Mouse (Mus musculus) MEL (cell line): ENCODE data around the gene B430305J03Rik. TPM values are rescaled to one million over a fixed set of nuclear protein-coding genes. Genes with fewer than 3 reads are reported as not detected.

Source experiments
- DNase-seq: peaks from one replicate; pipeline ENCODE4 v3.0.0; 2011; ENCODE audit warnings: low read depth, low spot score
- H3K27ac ChIP-seq: 2 replicates; pipeline ENCODE4 v1.5.1; 2012; ENCODE audit warnings: low read depth, mild to moderate bottlenecking, control low read depth, low read length, moderate library complexity; ENCODE audit not compliant: control insufficient read depth
- H3K27me3 ChIP-seq, 2 experiments: fragments of 150-350 bp in 1 of 2; sonication (generic) in 1 of 2; 2 replicates each; pipeline ENCODE4 v1.6.1; 2012; ENCODE audit warnings: low read length in 2 of 2, mild to moderate bottlenecking in 2 of 2, improper control_type of control experiment in 1 of 2, moderate library complexity in 1 of 2; ENCODE audit not compliant: insufficient read depth in 2 of 2, control insufficient read depth in 1 of 2
- H3K36me3 ChIP-seq, 2 experiments: 2 replicates each; pipeline ENCODE4 v1.6.1; 2012 to 2014; ENCODE audit warnings: low read length in 2 of 2, improper control_type of control experiment in 1 of 2, inconsistent platforms in 1 of 2, mild to moderate bottlenecking in 1 of 2; ENCODE audit not compliant: insufficient read depth in 2 of 2, control insufficient read depth in 1 of 2
- H3K4me1 ChIP-seq, 2 experiments: fragments of 150-350 bp in 1 of 2; sonication (generic) in 1 of 2; 2 replicates each; pipeline ENCODE4 v1.6.1; 2012; ENCODE audit warnings: low read length in 2 of 2, improper control_type of control experiment in 1 of 2, mild to moderate bottlenecking in 1 of 2; ENCODE audit not compliant: insufficient read depth in 2 of 2, control insufficient read depth in 1 of 2
- H3K4me3 ChIP-seq, 2 experiments: fragments of 150-350 bp in 1 of 2; sonication (generic) in 1 of 2; 2 replicates each; pipeline ENCODE4 v1.5.1; 2012; ENCODE audit warnings: low read depth in 2 of 2, low read length in 2 of 2, mild to moderate bottlenecking in 2 of 2, moderate library complexity in 2 of 2, control low read depth in 1 of 2, improper control_type of control experiment in 1 of 2; ENCODE audit not compliant: control insufficient read depth in 1 of 2, insufficient read depth in 1 of 2
- H3K79me2 ChIP-seq: 2 replicates; pipeline ENCODE4 v1.6.1; 2012; ENCODE audit warnings: mild to moderate bottlenecking, low read length, moderate library complexity; ENCODE audit not compliant: control insufficient read depth, poor library complexity, insufficient read depth
- H3K9ac ChIP-seq: 2 replicates; pipeline ENCODE4 v1.6.1; 2012; ENCODE audit warnings: low read depth, mild to moderate bottlenecking, control low read depth, low read length, moderate library complexity; ENCODE audit not compliant: control insufficient read depth, poor library complexity, severe bottlenecking
- H3K9me3 ChIP-seq: fragments of 150-350 bp; sonication (generic); replicated peaks from 2 replicates; pipeline ENCODE4 v1.6.1; 2012; ENCODE audit warnings: mild to moderate bottlenecking, low read length, improper control_type of control experiment, moderate library complexity; ENCODE audit not compliant: insufficient read depth
- CHD1 ChIP-seq: IDR thresholded peaks from 2 replicates; pipeline ENCODE4 v1.6.1; 2012; ENCODE audit warnings: low read depth, mild to moderate bottlenecking, inconsistent platforms, low read length, improper control_type of control experiment
- CTCF ChIP-seq, 3 experiments: IDR thresholded peaks in 2 of 3; conservative IDR thresholded peaks in 1 of 3; 2 replicates each; pipeline ENCODE4 v1.5.1; 2011 to 2012; ENCODE audit warnings: low read length in 3 of 3, low read depth in 2 of 3, mild to moderate bottlenecking in 2 of 3, improper control_type of control experiment in 1 of 3, inconsistent platforms in 1 of 3, mixed read lengths in 1 of 3, moderate library complexity in 1 of 3; ENCODE audit not compliant: control insufficient read depth in 1 of 3, insufficient read depth in 1 of 3, poor library complexity in 1 of 3, severe bottlenecking in 1 of 3
- ELF1 ChIP-seq: IDR thresholded peaks from 2 replicates; pipeline ENCODE4 v1.6.1; 2014; ENCODE audit warnings: low read depth, mild to moderate bottlenecking, inconsistent platforms, low read length, improper control_type of control experiment, moderate library complexity
- EP300 ChIP-seq, 2 experiments: IDR thresholded peaks; 2 replicates each; pipeline ENCODE4 v1.6.1; 2011; ENCODE audit warnings: improper control_type of control experiment in 2 of 2, low read length in 2 of 2, low read depth in 1 of 2, mild to moderate bottlenecking in 1 of 2
- ETS1 ChIP-seq: IDR thresholded peaks from 2 replicates; pipeline ENCODE4 v1.6.1; 2012; ENCODE audit warnings: low read depth, mild to moderate bottlenecking, inconsistent platforms, low read length, improper control_type of control experiment, moderate library complexity
- HCFC1 ChIP-seq: IDR thresholded peaks from 2 replicates; pipeline ENCODE4 v1.6.1; 2012; ENCODE audit warnings: low read depth, mild to moderate bottlenecking, inconsistent platforms, low read length, improper control_type of control experiment, moderate library complexity
- JUND ChIP-seq: IDR thresholded peaks from 2 replicates; pipeline ENCODE4 v1.6.1; 2011; ENCODE audit warnings: low read depth, mild to moderate bottlenecking, improper control_type of control experiment, low read length
- MAX ChIP-seq: IDR thresholded peaks from 2 replicates; pipeline ENCODE4 v1.6.1; 2011; ENCODE audit warnings: low read length, improper control_type of control experiment
- MAZ ChIP-seq: IDR thresholded peaks from 2 replicates; pipeline ENCODE4 v1.6.1; 2012; ENCODE audit warnings: low read depth, mild to moderate bottlenecking, inconsistent platforms, low read length, improper control_type of control experiment
- MEF2A ChIP-seq: IDR thresholded peaks from 2 replicates; pipeline ENCODE4 v1.6.1; 2014; ENCODE audit warnings: low read depth, mild to moderate bottlenecking, inconsistent platforms, low read length, improper control_type of control experiment; ENCODE audit not compliant: poor library complexity, insufficient replicate concordance, severe bottlenecking; ENCODE audit errors: extremely low read depth
- MXI1 ChIP-seq: IDR thresholded peaks from 2 replicates; pipeline ENCODE4 v1.6.1; 2011; ENCODE audit warnings: mild to moderate bottlenecking, low read depth, low read length, improper control_type of control experiment
- MYC ChIP-seq: IDR thresholded peaks from 2 replicates; pipeline ENCODE4 v1.6.1; 2011; ENCODE audit warnings: low read depth, mild to moderate bottlenecking, low read length, improper control_type of control experiment, moderate library complexity
- NELFE ChIP-seq: IDR thresholded peaks from 2 replicates; pipeline ENCODE4 v1.6.1; 2011; ENCODE audit warnings: low read depth, low read length, improper control_type of control experiment
- NRF1 ChIP-seq: IDR thresholded peaks from 2 replicates; pipeline ENCODE4 v1.6.1; 2014; ENCODE audit warnings: low read depth, mild to moderate bottlenecking, inconsistent platforms, low read length, improper control_type of control experiment, moderate library complexity; ENCODE audit not compliant: poor library complexity, insufficient read depth, severe bottlenecking
- POLR2A ChIP-seq, 2 experiments: IDR thresholded peaks; 2 replicates each; pipeline ENCODE4 v1.6.1; 2011 to 2012; ENCODE audit warnings: low read length in 2 of 2, mild to moderate bottlenecking in 2 of 2, control low read depth in 1 of 2, improper control_type of control experiment in 1 of 2, low read depth in 1 of 2, moderate library complexity in 1 of 2; ENCODE audit not compliant: control insufficient read depth in 1 of 2, insufficient read depth in 1 of 2, poor library complexity in 1 of 2
- POLR2AphosphoS2 ChIP-seq: IDR thresholded peaks from 2 replicates; pipeline ENCODE4 v1.6.1; 2011; ENCODE audit warnings: low read length, improper control_type of control experiment
- RCOR1 ChIP-seq: IDR thresholded peaks from 2 replicates; pipeline ENCODE4 v1.6.1; 2012; ENCODE audit warnings: low read depth, mild to moderate bottlenecking, inconsistent platforms, low read length, improper control_type of control experiment
- SIN3A ChIP-seq: IDR thresholded peaks from 2 replicates; pipeline ENCODE4 v1.6.1; 2012; ENCODE audit warnings: low read length, improper control_type of control experiment, inconsistent platforms
- TCF12 ChIP-seq: IDR thresholded peaks from 2 replicates; pipeline ENCODE4 v1.6.1; 2014; ENCODE audit warnings: low read depth, mild to moderate bottlenecking, inconsistent platforms, low read length, improper control_type of control experiment, moderate library complexity
- UBTF ChIP-seq: IDR thresholded peaks from 2 replicates; pipeline ENCODE4 v1.6.1; 2012; ENCODE audit warnings: low read depth, mild to moderate bottlenecking, inconsistent platforms, low read length, improper control_type of control experiment, moderate library complexity, borderline replicate concordance; ENCODE audit not compliant: insufficient read depth
- ZC3H11A ChIP-seq: IDR thresholded peaks from 2 replicates; pipeline ENCODE4 v1.6.1; 2012; ENCODE audit warnings: low read depth, mild to moderate bottlenecking, inconsistent platforms, low read length, improper control_type of control experiment
- polyA plus RNA-seq, 2 experiments: library from polyadenylated mRNA; stranded (reverse) in 1 of 2; unstranded in 1 of 2; fragments of >175 nt in 1 of 2; fragments of >200 nt in 1 of 2; gene quantifications; 2 replicates each; pipeline versions ENCODE4 v1.2.1 to v1.2.4; 2012; ENCODE audit warnings: low replicate concordance in 2 of 2, low read depth in 1 of 2; ENCODE audit not compliant: insufficient read length in 2 of 2, insufficient read depth in 1 of 2, missing spikeins in 1 of 2
- total RNA-seq: library from RNA; depleted of rRNA; stranded (reverse); fragments of 300-350 nt; gene quantifications from 2 replicates; pipeline ENCODE4 v1.2.3, GENCODE M21; 2012

The B430305J03Rik gene
- total and polyA plus RNA-seq, 3 experiments = 1.2 to 4.2 TPM; not detected in 1

DNA sequence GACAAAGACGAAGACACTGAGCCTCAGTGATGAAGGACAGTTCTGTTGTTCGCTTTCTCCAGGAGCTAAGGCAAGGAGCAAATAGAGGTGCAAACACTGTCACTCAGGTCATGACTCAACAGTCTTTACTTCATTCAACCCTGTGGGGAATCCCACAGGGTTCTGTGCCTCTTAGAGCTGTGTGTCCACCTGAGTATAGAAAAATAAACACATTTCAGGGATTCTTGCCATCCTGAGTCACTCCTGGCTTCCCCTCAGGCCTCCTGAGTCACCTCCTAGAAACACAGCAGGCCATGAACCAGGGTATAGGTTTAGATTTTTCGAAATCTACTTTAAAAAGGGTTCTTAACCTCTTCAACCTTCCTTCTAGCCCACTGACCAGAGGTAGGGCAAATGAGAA, 29.6 kb upstream of the B430305J03Rik start:
- TF ChIP-seq UBTF (no peak), MEF2A (no peak), ETS1 (no peak), RCOR1 (no peak), HCFC1 (no peak), NRF1 (no peak), MAZ (no peak), ZC3H11A (no peak), NELFE (no peak), TCF12 (no peak), MXI1 (no peak), SIN3A (no peak), POLR2AphosphoS2 (no peak), POLR2A (IDR thresholded peaks at IDR 0.05; ENCODE audit: control insufficient read depth in 1 of 2, insufficient read depth in 1 of 2, low read depth in 1 of 2, low read length in 2 of 2, poor library complexity in 1 of 2) (no peak), EP300 (IDR thresholded peaks at IDR 0.05; ENCODE audit: low read depth in 1 of 2, low read length in 2 of 2) (no peak), CTCF (IDR thresholded peaks at IDR 0.05 in 2 of 3, conservative IDR thresholded peaks at IDR 0.05 in 1 of 3; ENCODE audit: control insufficient read depth in 1 of 3, insufficient read depth in 1 of 3, low read depth in 2 of 3, low read length in 3 of 3, poor library complexity in 1 of 3, severe bottlenecking in 1 of 3) (no peak), JUND (no peak)
- H3K79me2 ChIP-seq = no peaks in the 10 kb centered on the region
- H3K9ac ChIP-seq = no peak overlapping the region
- H3K27ac ChIP-seq = no peak overlapping the region
- H3K9me3 ChIP-seq = no peaks in the 10 kb centered on the region
- peaks cover 18 to 32% of the 10 kb centered on the region in 2 experiments for H3K4me1 ChIP-seq
- no peak for DNase-seq
- H3K36me3 ChIP-seq = peaks cover 0 to 28% of the 10 kb centered on the region in 2 experiments; a peak in 2 of 4 replicates
- H3K4me3 ChIP-seq = no peak overlapping the region
- H3K27me3 ChIP-seq = no peaks in the 10 kb centered on the region

DNA sequence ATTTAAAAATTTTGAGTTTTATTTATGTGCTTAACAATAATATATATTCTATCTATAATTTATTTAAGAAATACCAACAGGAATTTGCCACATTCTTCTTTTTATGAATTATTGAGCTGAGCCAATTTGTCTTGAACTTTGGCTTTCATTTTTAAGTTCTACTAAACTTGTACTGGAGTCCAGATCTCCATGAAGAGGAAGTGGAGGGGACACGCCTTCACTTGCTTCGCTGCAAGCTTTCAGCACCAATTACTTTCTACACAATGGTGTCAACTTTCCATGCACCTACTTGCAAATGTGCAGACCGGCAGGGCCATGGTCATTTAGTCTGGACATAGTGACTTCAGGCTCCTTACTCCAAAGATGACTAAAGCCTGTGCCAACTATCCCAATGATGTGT, 27.8 kb upstream of the B430305J03Rik start:
- no peaks in the 10 kb centered on the region for H3K9me3 ChIP-seq
- H3K9ac ChIP-seq = peak overlapping the region; percentile 9; the same call in 1 of the 2 replicates
- peaks cover 0 to 28% of the 10 kb centered on the region in 2 experiments; a peak in 2 of 4 replicates for H3K36me3 ChIP-seq
- H3K4me3 ChIP-seq = peak overlapping the region in 1 of 2 experiments; percentile 56; a peak in 2 of 4 replicates
- H3K27me3 ChIP-seq = no peaks in the 10 kb centered on the region
- H3K79me2 ChIP-seq = no peaks in the 10 kb centered on the region
- peaks cover 18 to 34% of the 10 kb centered on the region in 2 experiments for H3K4me1 ChIP-seq
- no peak overlapping the region for H3K27ac ChIP-seq
- TF ChIP-seq CHD1 (no peak), MAX (peak; percentile 35; the same call in 1 of the 2 replicates), SIN3A (0 out of 2 replicates have a peak, but pooled peaks have one; percentile 60), ELF1 (0 out of 2 replicates have a peak, but pooled peaks have one; percentile 46), MYC (peak; percentile 49; the same call in 1 of the 2 replicates), ZC3H11A (no peak), MXI1 (0 out of 2 replicates have a peak, but pooled peaks have one; percentile 31)
- DNase-seq = peak; percentile 81
